Mouse (Mus musculus): ENCODE measurements around the gene Zbtb34. TPM values are rescaled to one million over a fixed set of nuclear protein-coding genes. Genes with fewer than 3 reads are reported as not detected.

The Zbtb34 gene
- polyA plus RNA-seq, 1 experiment from 2014 or later: 10.7 TPM

DNA sequence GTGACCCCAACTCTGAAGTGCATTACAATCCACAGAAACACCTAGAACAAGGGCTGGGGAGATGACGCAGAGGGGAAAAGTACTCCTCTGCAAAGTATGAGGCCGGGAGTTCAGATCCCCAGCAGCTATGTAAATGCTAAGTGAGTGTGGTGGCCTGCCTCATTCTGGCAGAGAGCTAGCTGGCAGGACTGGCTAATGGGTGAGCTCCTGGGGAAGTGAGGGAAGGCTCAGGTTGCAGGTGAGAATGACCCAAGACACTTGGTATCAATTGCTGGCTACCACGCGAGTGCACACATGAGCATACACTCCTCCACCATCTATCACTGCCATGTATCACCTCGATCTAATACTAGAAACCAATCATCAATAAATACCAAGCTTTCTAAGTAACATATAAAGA is 25.1 kb upstream of the Zbtb34 start:
- H3K9me3 ChIP-seq: no peaks in the 10 kb centered on the region
- H3K36me3 ChIP-seq: peaks cover 51% of the 10 kb centered on the region
- no peak overlapping the region for H3K4me2 ChIP-seq (replicated peaks)
- no peak overlapping the region for H3K4me3 ChIP-seq
- ATAC-seq (ENCODE audit: low FRiP score, low read depth): no peak
- no peak overlapping the region for H3K9ac ChIP-seq
- 92% methylated on average over 5 of the region's 5 CpGs for WGBS
- no peak overlapping the region for H3K27ac ChIP-seq
- no peaks in the 10 kb centered on the region for H3K27me3 ChIP-seq (replicated peaks)
- H3K4me1 ChIP-seq: 0 out of 2 replicates have a peak, but pooled peaks cover 2% of the 10 kb centered on the region

DNA sequence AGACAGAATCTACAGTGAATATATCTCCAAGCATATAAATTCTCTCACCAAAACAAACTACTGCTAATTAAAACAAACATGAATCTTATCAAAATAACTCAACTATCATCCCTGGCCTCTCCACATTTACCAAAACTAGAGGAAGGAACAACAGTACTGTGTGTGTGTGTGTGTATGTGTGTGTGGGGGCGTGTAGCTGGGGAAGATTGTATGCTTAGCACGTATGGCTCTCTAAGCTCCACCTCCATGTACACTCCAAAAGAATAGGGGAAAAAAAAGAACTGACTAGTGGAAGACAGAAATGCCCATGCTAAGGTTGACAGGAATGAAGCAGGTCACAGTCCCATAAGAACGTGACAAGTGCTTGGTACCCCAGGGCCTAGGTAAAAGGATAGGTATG is 24.2 kb upstream of the Zbtb34 start:
- H3K9me3 ChIP-seq: no peaks in the 10 kb centered on the region
- H3K36me3 ChIP-seq: peaks cover 55% of the 10 kb centered on the region
- 90% methylated on average over 3 of the region's 3 CpGs for WGBS

DNA sequence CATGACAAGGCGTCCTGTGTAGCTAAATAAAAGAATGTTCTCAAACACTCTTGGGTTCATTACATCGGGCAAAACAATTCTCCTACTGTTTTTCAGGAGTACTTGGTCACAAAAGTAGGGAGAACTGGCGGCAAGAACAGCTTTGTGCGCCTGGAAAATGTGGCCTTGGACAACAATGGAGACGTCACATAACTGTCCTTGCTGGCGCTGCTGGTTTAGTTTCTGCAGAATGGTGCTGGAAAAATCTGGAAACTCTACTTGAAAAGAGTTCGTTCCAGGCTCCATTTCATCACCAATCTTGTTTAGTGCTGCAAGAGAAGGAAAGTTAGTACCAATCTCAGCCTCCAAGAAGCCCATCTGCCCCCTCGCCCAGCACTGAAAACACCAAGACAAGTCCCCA is 23.7 kb upstream of the Zbtb34 start:
- 88% methylated on average over 8 of the region's 8 CpGs for WGBS
- no peak for ATAC-seq (ENCODE audit: low FRiP score, low read depth)
- Histone ChIP-seq H3K27me3 (replicated peaks) (no peaks in the 10 kb centered on the region), H3K4me1 (0 out of 2 replicates have a peak, but pooled peaks cover 2% of the 10 kb centered on the region), H3K9ac (no peak overlapping the region), H3K27ac (no peak overlapping the region), H3K9me3 (no peaks in the 10 kb centered on the region), H3K36me3 (peaks cover 51% of the 10 kb centered on the region), H3K4me2 (replicated peaks) (no peak overlapping the region), H3K4me3 (no peak overlapping the region)

More for the DNA sequence above, 24.2 kb upstream of the Zbtb34 start:
- Histone ChIP-seq H3K4me1 (0 out of 2 replicates have a peak, but pooled peaks cover 2% of the 10 kb centered on the region), H3K4me2 (replicated peaks) (no peak overlapping the region), H3K9ac (no peak overlapping the region), H3K27me3 (replicated peaks) (no peaks in the 10 kb centered on the region), H3K27ac (no peak overlapping the region), H3K4me3 (no peak overlapping the region)
- no peak for ATAC-seq (ENCODE audit: low FRiP score, low read depth)

DNA sequence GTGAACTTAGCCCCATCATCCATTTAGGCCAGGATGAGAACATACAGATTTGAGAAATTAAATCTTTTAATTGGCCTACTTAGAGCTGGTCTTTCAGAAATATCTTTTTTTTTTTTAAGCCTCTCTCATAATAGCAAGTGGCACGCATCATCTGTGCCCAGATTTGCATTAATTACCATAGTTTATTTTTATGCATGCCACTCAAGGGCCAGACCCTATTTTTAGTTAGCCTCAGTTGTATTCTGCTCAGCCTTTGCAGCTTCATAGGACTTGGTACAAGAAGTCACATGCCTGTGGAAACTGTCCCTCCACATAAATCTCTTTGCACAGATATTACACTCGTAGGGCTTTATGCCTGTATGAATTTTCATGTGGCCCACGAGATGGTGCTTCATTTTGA is 22.4 kb upstream of the Zbtb34 start:
- WGBS: 87% methylated on average over 3 of the region's 3 CpGs
- H3K4me1 ChIP-seq: 0 out of 2 replicates have a peak, but pooled peaks cover 2% of the 10 kb centered on the region
- no peaks in the 10 kb centered on the region for H3K9me3 ChIP-seq
- H3K27me3 ChIP-seq (replicated peaks): no peaks in the 10 kb centered on the region
- H3K4me2 ChIP-seq (replicated peaks): no peak overlapping the region
- H3K27ac ChIP-seq: no peak overlapping the region
- peaks cover 59% of the 10 kb centered on the region for H3K36me3 ChIP-seq
- ATAC-seq (ENCODE audit: low FRiP score, low read depth): no peak
- no peak overlapping the region for H3K9ac ChIP-seq
- H3K4me3 ChIP-seq: no peak overlapping the region

DNA sequence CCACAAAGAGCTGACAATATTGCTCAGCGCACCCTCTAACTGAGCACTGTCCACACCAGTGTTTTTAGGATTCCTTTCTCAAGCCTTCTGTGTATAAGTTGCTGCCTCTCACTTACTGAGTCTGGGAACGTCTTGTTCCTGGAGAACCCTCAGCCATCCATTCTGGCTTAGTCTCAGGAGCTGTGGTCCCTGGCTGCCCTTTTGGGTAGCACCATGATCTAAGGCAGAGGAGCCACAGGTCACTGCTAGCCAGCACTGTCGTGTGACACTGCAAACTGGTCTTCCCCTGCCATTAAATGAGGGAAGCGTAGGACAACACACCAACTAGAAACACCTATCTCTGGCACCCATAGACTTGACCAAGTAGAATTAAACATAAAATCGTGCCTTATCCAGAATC is 21.6 kb upstream of the Zbtb34 start:
- peaks cover 59% of the 10 kb centered on the region for H3K36me3 ChIP-seq
- no peak overlapping the region for H3K27ac ChIP-seq
- no peak overlapping the region for H3K4me3 ChIP-seq
- no peaks in the 10 kb centered on the region for H3K27me3 ChIP-seq (replicated peaks)
- WGBS: 93% methylated on average over 5 of the region's 5 CpGs
- H3K4me2 ChIP-seq (replicated peaks): no peak overlapping the region
- 0 out of 2 replicates have a peak, but pooled peaks cover 2% of the 10 kb centered on the region for H3K4me1 ChIP-seq
- no peak for ATAC-seq (ENCODE audit: low FRiP score, low read depth)
- H3K9ac ChIP-seq: no peak overlapping the region
- H3K9me3 ChIP-seq: no peaks in the 10 kb centered on the region

DNA sequence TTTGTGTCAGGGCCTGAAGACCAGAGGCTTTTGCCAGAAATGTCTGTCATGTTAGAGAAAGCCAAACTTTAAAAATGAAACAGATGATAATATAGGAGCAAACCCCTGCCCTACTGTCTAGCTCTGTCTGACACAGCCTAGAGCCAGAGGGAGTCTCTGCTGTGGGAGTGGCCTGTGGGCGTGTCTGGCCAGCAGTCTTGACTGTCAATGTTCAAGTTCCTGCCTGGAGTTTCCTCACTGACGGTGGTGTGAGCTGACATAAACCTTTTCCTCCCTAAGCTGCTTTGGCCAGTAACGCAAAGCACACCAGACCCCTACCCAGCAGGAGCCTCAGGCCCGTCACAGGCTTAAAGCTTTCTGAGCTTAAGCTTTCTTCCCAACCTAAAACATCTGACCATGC is 21.0 kb upstream of the Zbtb34 start:
- H3K4me1 ChIP-seq: 0 out of 2 replicates have a peak, but pooled peaks cover 2% of the 10 kb centered on the region
- WGBS: 63% methylated on average over 4 of the region's 4 CpGs
- no peaks in the 10 kb centered on the region for H3K9me3 ChIP-seq
- no peak overlapping the region for H3K4me2 ChIP-seq (replicated peaks)
- H3K27me3 ChIP-seq (replicated peaks): no peaks in the 10 kb centered on the region
- H3K36me3 ChIP-seq: peaks cover 59% of the 10 kb centered on the region
- H3K4me3 ChIP-seq: no peak overlapping the region
- H3K9ac ChIP-seq: no peak overlapping the region
- ATAC-seq (ENCODE audit: low FRiP score, low read depth): no peak
- no peak overlapping the region for H3K27ac ChIP-seq

DNA sequence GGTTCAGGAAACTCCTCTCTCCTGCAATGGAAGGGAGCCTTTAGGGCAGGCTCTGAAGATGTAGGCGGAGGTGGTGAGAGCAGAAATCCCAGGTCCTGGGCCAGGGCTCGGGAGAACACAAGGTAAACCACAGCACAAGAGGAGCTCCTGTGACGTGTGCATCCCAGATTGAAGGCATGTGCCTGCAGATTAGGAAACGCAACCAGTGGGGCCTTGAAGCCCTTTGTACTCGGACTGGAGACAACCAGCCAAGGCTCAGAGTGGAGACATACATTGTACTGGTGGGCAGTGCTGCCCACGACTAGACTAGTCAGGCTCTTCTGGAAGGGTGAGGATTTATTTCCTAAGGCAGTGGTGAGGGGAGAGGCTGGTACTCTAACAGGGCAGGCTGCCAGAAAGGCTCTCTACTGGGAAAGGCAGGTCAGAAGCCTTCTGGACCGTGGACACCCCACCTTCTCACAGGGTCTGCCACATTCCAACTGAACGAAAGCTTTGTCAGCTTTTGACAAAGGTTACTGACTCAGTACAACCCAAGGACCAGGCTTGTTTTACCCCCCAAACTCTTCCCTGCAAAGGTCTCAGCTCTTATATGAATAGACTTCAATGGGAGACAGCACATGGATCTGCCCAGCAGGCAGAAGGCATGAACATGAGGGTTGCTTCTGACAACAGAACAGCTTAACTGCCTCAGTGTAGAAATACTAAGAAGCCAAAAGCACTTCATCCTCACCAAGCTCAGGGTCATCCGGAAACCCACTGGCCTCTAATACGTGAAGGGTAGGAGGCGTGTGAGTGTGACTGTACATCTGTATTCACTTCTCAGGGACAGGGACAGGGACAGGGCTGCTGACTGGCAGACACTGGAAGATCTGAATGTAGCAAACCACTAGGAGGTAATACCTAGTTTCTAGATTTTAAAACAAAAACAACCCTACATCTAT is 20.2 kb upstream of the Zbtb34 start:
- no peak overlapping the region for H3K9ac ChIP-seq
- H3K36me3 ChIP-seq: peaks cover 56% of the 10 kb centered on the region
- no peaks in the 10 kb centered on the region for H3K9me3 ChIP-seq
- 0 out of 2 replicates have a peak, but pooled peaks cover 2% of the 10 kb centered on the region for H3K4me1 ChIP-seq
- no peak overlapping the region for H3K4me3 ChIP-seq
- 86% methylated on average over 11 of the region's 11 CpGs for WGBS
- no peaks in the 10 kb centered on the region for H3K27me3 ChIP-seq (replicated peaks)
- no peak overlapping the region for H3K4me2 ChIP-seq (replicated peaks)
- no peak overlapping the region for H3K27ac ChIP-seq
- no peak for ATAC-seq (ENCODE audit: low FRiP score, low read depth)

DNA sequence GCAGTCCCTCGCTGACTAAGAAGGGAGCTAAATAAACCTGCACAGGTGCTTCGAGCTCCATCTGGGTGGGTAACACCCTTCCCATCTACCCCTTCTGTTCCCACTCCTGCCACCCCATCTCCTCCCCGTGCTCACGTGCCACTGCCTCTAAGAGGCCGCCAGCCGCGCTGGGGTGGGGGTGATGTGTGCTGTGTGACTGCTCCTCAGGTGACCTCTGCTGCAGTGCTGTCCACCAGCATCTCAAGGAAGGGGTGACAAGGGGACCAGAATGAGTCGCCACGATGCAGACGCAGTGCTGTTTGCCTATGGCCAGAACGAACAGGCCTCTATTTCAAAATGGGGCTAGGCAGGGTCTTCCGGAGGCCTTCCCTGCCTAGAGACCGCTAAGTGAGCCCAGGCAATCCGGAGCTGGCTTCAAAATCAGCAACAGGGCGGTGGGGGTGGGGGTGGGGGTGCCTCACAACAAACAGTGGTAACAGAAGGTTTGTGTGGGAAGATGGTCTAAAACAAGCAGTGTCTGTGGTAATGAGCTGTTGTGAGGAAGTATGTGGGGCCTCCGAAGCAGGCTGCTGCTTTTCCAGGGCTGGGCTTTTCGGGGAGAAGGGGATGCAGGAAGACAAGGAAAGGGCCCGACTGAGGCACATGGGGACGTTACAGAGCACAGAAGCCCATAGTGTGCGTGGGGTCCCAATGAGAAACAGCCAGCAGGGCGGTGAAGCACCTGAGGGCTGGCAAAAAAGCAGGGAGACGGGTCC is 18.2 kb upstream of the Zbtb34 start:
- Histone ChIP-seq H3K27ac (no peak overlapping the region), H3K4me2 (replicated peaks) (no peak overlapping the region), H3K9me3 (no peaks in the 10 kb centered on the region), H3K4me1 (0 out of 2 replicates have a peak, but pooled peaks cover 2% of the 10 kb centered on the region), H3K27me3 (replicated peaks) (no peaks in the 10 kb centered on the region), H3K36me3 (peaks cover 48% of the 10 kb centered on the region), H3K4me3 (no peak overlapping the region), H3K9ac (no peak overlapping the region)
- 91% methylated on average over 22 of the region's 22 CpGs for WGBS
- no peak for ATAC-seq (ENCODE audit: low FRiP score, low read depth)

DNA sequence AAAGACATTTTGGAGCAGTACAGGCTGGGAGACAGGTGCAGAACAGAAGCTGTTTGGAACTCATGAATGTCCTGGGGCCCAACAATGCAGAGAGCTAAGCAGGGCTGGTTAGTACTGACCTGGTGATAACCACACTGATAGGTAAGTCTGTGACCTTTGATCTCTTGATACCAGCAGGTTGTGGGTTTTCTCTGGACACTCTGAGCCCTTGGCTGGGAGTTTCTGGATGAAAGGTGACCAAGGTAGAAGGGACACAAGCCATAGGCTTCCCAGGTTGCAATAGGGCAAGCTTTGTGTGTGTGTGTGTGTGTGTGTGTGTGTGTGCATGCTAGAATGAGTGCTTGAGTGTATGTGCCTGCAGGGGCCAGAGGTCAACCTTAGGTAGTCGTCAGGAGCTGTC is 15.7 kb upstream of the Zbtb34 start:
- Histone ChIP-seq H3K4me1 (0 out of 2 replicates have a peak, but pooled peaks cover 2% of the 10 kb centered on the region), H3K9me3 (no peaks in the 10 kb centered on the region), H3K27me3 (replicated peaks) (no peaks in the 10 kb centered on the region), H3K36me3 (peaks cover 24% of the 10 kb centered on the region), H3K4me3 (no peak overlapping the region), H3K4me2 (replicated peaks) (no peak overlapping the region), H3K9ac (no peak overlapping the region), H3K27ac (no peak overlapping the region)
- WGBS: 63% methylated on average over 1 of the region's 1 CpGs
- ATAC-seq (ENCODE audit: low FRiP score, low read depth): no peak

DNA sequence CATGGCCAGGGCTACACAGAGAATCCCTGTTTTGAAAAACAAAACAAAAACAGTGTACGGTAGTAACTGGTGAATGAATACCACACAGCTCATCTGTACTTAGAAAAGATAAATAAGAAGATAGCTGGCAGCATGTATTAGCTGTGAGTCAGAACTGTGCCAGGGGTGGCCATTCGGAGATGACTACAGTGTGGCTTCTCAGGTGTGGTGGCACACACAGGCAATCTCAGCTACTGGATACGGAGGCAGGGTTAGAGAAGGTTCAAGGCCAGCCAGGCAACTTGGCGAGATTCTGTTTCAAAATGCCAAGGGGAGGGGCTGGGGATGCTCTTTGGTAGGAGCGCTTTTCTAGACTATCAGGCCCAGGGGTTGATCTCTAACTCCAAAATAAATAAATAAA is 14.6 kb upstream of the Zbtb34 start:
- Histone ChIP-seq H3K9ac (no peak overlapping the region), H3K9me3 (no peaks in the 10 kb centered on the region), H3K4me1 (peaks cover 3% of the 10 kb centered on the region; the same call in 1 of the 2 replicates), H3K36me3 (peaks cover 14% of the 10 kb centered on the region), H3K4me3 (no peak overlapping the region), H3K27me3 (replicated peaks) (no peaks in the 10 kb centered on the region), H3K27ac (no peak overlapping the region), H3K4me2 (replicated peaks) (no peak overlapping the region)
- 88% methylated on average over 5 of the region's 5 CpGs for WGBS
- ATAC-seq (ENCODE audit: low FRiP score, low read depth): no peak

DNA sequence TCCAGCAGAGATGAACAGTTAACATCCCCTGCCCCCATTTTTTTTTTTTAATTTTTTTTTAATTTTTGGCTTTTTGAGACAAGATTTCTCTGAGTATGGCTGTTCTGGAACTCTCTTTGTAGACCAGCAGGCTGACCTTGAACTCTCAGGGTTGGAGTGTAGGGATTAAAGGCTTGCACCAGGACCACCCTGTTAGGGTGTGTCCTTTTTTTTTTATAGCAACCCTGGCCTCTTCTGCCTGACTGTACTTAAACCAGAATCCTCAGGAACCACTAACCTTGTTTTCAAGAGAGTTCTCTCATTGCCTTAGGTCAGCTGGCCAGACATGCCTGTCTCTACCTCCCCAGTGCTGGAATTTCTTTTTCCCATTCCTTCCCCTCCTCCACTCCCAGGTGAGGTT is 13.7 kb upstream of the Zbtb34 start:
- no peak for ATAC-seq (ENCODE audit: low FRiP score, low read depth)
- H3K9me3 ChIP-seq: no peaks in the 10 kb centered on the region
- peaks cover 10% of the 10 kb centered on the region for H3K36me3 ChIP-seq
- H3K27ac ChIP-seq: no peak overlapping the region
- no peak overlapping the region for H3K9ac ChIP-seq
- H3K4me1 ChIP-seq: peaks cover 5% of the 10 kb centered on the region; the same call in 1 of the 2 replicates
- H3K4me2 ChIP-seq (replicated peaks): no peak overlapping the region
- H3K27me3 ChIP-seq (replicated peaks): no peaks in the 10 kb centered on the region
- H3K4me3 ChIP-seq: no peak overlapping the region

DNA sequence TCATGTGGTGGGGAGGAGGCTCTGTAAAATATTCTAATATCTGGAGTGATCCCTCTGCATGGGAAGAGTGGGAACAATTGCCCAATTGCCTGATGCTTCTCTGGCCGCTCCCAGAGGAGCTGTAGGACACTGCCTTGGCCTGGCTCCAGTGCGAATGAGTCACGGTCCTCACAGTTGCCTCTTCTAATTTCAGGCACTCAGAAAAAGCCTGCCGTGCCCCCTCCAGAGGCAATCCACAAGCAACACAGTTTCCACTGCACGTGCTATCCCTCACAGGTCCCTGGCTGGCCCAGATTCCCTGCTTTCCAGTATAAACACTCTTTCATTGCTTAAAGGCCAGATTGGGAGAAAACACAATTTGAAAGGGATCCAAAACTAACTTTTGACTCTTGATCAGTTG is 13.2 kb upstream of the Zbtb34 start:
- Histone ChIP-seq H3K27me3 (replicated peaks) (no peaks in the 10 kb centered on the region), H3K9ac (no peak overlapping the region), H3K4me3 (no peak overlapping the region), H3K4me1 (peaks cover 10% of the 10 kb centered on the region), H3K36me3 (peaks cover 6% of the 10 kb centered on the region), H3K4me2 (replicated peaks) (no peak overlapping the region), H3K9me3 (no peaks in the 10 kb centered on the region), H3K27ac (no peak overlapping the region)
- ATAC-seq (ENCODE audit: low FRiP score, low read depth): no peak
- WGBS: 40% methylated on average over 5 of the region's 5 CpGs
